Mouse (Mus musculus): ENCODE results near the gene Txndc9.

The Txndc9 gene

DNA sequence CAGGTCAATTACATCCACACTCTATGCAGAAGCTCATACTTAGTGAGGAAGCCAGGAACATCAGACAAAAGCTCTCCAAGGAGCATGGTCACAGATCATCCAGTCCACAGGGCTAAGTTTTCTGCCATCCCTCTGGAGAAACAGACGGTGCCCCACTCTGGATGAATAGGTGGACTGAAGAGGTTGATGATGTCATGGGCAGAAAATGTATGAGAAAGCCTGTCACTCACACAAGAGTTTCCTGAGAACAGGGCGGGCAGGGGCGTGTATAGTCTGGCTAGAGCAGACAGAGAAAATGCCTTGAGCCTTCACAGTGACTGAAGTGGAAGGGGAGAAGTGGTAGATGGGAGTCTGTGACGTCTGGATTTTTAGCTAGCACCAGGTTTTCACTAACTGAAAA, 26.2 kb downstream of the Txndc9 start:
- DNase-seq, result no peak

DNA sequence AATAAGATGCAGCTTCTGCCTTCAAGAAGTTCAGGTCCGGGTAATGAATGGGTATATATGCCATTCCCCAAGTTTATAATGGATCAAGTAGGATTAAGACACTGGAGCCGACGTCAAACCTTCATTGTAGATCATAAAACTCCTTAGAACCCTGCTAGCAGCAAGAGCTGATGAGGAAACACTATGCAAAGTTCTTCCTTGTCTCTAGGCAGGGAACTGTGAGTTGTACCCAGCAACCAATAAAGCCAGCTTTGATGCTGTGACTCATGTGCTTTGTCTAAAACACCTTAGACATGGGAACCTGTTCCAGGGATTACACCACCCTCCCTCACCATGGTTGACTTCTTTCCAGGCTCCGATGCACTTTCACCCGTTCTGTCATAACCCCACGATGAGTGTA, 28.9 kb downstream of the Txndc9 start:
- no peak for DNase-seq

DNA sequence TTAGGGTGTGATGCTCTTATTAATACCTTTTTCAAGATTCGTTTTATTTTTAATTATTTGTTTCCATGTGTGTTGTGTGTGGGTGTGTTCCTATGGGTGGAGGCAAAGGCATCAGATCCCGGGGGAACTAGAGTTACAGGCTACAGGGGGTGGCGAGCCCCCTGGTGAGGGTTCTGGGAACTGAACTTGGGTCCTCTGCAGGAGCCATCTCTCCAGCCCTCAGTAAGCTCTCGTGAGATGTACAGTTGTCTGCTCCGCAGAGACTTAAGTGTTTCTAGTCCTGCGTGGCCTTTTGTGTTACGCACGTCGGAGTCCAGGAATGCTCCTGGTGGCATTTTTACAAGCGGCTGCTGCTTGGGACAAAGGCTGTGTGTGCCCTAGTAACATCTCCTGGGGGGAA, 32.1 kb downstream of the Txndc9 start:
- peak; percentile 17 to 24 for DNase-seq

DNA sequence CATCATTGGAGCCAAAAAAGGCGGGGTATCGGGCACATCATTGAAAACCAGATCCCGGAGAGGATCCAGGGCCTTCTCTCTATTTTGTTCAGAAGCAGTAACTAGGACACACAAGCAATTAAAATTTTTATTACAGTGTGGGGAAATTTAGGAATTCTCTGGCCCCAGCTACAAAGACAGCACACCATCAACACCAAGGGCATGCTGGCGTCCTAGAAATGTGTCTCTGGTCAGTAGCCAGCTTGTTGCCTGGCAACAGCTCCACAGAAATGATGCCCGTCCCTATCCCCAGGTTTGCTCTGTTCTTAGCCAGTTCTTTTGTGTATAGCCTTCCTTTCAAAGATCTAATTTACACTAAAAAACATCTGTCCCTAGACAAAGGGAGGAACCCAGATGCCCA, 38.2 kb downstream of the Txndc9 start:
- no peak for DNase-seq

DNA sequence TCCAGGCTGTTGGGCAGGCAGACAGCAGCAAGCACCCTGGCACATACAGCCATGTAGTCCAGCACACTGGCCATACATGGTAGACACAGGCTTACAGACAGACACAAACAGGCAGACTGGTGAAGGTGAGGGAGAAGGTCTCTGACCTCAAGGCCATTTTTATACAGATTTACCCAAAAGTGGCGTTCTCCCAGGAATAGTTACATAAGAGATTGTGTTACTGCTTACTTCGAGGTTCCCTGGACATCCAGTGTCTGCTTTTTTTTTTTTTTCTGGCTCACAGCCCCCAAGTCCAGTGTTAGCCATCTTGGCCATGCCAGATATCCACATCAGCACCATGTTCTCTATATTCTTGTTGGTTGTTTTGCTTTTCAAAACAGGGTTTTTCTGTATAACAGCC, 39.2 kb downstream of the Txndc9 start:
- DNase-seq, result no peak

DNA sequence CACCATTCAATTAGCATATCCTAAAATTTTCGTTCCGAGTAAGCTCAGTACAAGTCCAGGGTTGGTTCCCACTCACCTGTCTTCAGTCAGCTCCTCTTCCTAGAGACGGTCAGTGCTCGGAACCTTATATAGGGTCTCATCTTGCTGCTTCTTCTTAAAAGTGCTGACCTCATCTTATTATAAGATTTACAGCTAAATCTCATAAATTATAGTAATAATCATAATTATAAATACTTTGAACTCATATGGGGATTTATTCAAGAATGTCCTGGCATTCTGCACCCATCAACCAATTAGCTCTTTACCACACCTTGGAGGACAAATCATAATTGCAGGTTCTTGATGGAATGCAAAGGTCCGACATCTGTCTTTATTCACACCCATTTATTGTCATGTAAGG, 40.0 kb downstream of the Txndc9 start, which contains the start of gene Lyg1:
Gene Lyg1 (minus strand): TSS at position 101 of the 400 bp plus-strand sequence.
- DNase-seq, result no peak

DNA sequence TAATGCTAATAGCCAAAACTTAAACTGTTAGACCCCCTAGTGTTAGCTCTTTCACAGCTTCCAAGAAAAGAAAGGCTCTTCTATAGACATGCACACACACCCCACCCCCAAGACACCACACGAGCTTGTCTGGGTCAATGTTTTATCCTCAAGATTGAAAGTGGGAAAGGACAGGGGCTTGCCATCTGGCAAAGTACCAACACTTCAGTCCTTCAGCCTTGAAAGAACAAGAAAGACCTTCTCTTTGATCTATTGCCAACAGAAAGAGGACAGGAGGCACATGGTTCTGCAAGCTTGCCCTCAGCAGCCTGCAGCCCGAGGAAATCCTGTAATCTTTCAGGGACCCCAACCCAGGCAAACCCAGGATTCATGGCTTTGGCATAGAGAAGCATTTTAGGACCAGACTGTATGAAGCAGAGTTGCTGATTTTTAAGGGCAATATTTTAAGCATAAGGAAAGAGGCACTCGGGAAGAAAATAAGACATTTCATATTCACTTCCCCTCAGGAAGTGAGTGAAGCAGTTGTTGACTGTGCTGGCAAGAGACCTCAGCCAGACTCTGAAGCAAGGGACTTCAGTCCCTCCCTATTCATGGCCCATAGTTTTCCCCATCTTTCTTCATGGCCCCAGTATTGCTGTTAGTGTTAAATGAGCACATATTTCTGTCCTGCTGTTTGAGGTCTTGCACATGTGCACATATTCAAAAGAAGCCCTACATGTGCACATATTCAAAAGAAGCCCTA, 40.8 kb downstream of the Txndc9 start:
- DNase-seq, result peak; percentile 10 to 28

DNA sequence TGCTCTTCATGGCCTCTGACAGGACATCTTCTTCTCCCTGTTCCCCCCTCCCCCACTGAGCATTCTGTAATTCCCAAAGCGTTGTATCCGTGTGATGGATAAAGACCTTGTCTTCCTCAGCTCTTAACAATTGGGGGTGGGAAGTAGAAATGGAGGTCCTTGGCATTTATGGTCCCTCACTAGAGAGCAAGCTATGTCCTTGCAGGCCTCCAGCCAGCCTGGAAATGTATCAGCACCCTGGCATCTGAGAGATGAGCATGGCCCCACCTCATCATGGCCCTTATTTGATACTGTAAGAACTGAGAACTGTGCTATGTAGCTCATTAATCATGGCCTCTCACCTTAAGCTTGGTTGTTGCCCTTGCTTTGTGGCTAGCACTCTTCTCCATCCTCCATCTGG, 42.4 kb downstream of the Txndc9 start:
- no peak for DNase-seq

DNA sequence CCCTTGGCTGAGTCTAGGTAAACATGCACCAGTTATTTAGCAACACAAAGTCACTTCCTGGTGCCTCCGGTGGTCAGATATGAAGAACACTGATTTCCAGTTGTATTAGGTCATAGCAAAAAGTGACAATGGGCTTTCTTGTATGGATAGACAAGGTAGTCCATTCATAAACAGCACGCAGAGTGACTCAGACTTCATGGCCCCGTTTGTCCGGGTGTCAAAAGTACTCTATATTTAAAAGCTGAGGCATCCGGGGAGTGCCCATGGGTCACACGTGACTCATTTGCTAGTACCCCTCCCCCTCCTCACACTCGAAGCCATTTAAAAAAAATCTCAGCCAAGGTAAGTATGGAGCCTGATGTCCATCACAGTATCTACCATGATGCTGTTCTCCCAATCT, 42.9 kb downstream of the Txndc9 start:
- DNase-seq, result no peak

DNA sequence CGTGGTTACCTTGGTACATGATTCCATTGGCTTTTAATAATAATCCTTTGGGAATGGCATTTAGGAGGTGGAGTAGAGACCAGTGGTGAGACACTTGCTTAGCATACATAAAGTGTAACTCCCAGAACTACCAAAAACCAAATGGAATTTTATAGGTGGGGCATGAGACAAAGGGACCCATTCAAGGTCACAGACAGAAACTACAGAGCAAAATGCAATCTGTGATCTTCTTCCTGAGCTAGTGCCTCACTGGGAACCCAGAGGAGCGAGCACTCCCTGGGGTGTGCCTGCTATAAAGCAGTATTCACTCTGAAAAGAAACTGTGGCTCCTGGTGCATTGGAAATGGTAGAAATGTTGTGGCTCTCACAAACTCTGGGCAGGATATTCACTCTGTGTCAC, 48.8 kb downstream of the Txndc9 start:
- no peak for DNase-seq

Measured in kidney, postnatal 4 days (tissue).